Mouse (Mus musculus) neural tube, embryonic 14.5 days (tissue): ENCODE measurements around the gene Tmem245. TPM values are rescaled to one million over a fixed set of nuclear protein-coding genes. Genes with fewer than 3 reads are reported as not detected.

Source experiments
- ATAC-seq: fragments of 200-750 bp; cut with Nextera tagmentation; 2 replicates; pipeline ENCODE4 v1.8.0; 2017; ENCODE audit warnings: low read depth, mild to moderate bottlenecking, moderate TSS enrichment, moderate library complexity
- H3K27ac ChIP-seq: fragments of 300-500 bp; sonication (generic); 2 replicates; pipeline ENCODE4 v1.5.1; 2014; ENCODE audit warnings: low read depth, mild to moderate bottlenecking, control low read depth, low read length, moderate library complexity, mixed read lengths
- H3K27me3 ChIP-seq: fragments of 300-500 bp; sonication (generic); 2 replicates; pipeline ENCODE4 v1.6.1; 2014; ENCODE audit warnings: low read length; ENCODE audit not compliant: control insufficient read depth, insufficient read depth
- H3K36me3 ChIP-seq: fragments of 300-500 bp; sonication (generic); 2 replicates; pipeline ENCODE4 v1.6.1; 2014; ENCODE audit warnings: low read length, mixed read lengths; ENCODE audit not compliant: control insufficient read depth, insufficient read depth
- H3K4me1 ChIP-seq: fragments of 300-500 bp; sonication (generic); 2 replicates; pipeline ENCODE4 v1.6.1; 2014; ENCODE audit warnings: low read length; ENCODE audit not compliant: control insufficient read depth, insufficient read depth
- H3K4me2 ChIP-seq: fragments of 300-500 bp; sonication (generic); 2 replicates; pipeline ENCODE4 v1.6.1; 2014; ENCODE audit warnings: mild to moderate bottlenecking, low read depth, low read length, control low read depth
- H3K4me3 ChIP-seq: fragments of 300-500 bp; sonication (generic); 2 replicates; pipeline ENCODE4 v1.5.1; 2014; ENCODE audit warnings: low read depth, low read length, control low read depth, mixed read lengths
- H3K9ac ChIP-seq: fragments of 300-500 bp; sonication (generic); replicated peaks from 2 replicates; pipeline ENCODE4 v1.6.1; 2014; ENCODE audit warnings: low read depth, mild to moderate bottlenecking, control low read depth, low read length, mixed read lengths
- H3K9me3 ChIP-seq: fragments of 300-500 bp; sonication (generic); 2 replicates; pipeline ENCODE4 v1.6.1; 2016; ENCODE audit warnings: low read length; ENCODE audit not compliant: control insufficient read depth
- WGBS: fragments of 180-500 bp; shearing (Covaris S2); extraction: QIAGEN DNeasy Blood & Tissue Kit; methylation state at CpG from one replicate; pipeline ENCODE4 v1.1.7; 2014; 5-methylcytosine and 5-hydroxymethylcytosine counted together
- polyA plus RNA-seq: library from polyadenylated mRNA; unstranded; fragments of >200 nt; fragmentation: Nextera tagmentation; extraction: Ambion mirVana; gene quantifications from 2 replicates; pipeline ENCODE4 v1.2.1, GENCODE M21; 2014

Tmem245 gene
- polyA plus RNA-seq, 1 experiment from 2014 or later, result 9.3 TPM

- WGBS, result 60% methylated on average over 9 of the region's 9 CpGs
- no peak for ATAC-seq
These were observed 10.3 kb upstream of the Tmem245 start for GRCm38 (mm10) chr4:56957518-56957917.

GRCm38 (mm10) chr4:56953235-56953634 is 6.0 kb upstream of the Tmem245 start:
- WGBS, result 68% methylated on average over 6 of the region's 6 CpGs
- H3K4me3 ChIP-seq, result no peak overlapping the region

More at GRCm38 (mm10) chr4:56957518-56957917, 10.3 kb upstream of the Tmem245 start:
- Histone ChIP-seq H3K4me1 (no peaks in the 10 kb centered on the region), H3K27ac (no peak overlapping the region), H3K4me3 (no peak overlapping the region), H3K9me3 (no peaks in the 10 kb centered on the region), H3K27me3 (no peaks in the 10 kb centered on the region), H3K4me2 (no peak overlapping the region), H3K9ac (no peak overlapping the region), H3K36me3 (peaks cover 3% of the 10 kb centered on the region; the same call in 1 of the 2 replicates)

GRCm38 (mm10) chr4:56951701-56952100 is 4.5 kb upstream of the Tmem245 start:
- Histone ChIP-seq H3K27ac (no peak overlapping the region), H3K9ac (no peak overlapping the region), H3K27me3 (no peaks in the 10 kb centered on the region), H3K4me1 (no peaks in the 10 kb centered on the region), H3K4me3 (no peak overlapping the region), H3K9me3 (no peaks in the 10 kb centered on the region), H3K36me3 (no peaks in the 10 kb centered on the region), H3K4me2 (no peak overlapping the region)
- ATAC-seq, result no peak
- WGBS, result 87% methylated on average over 3 of the region's 3 CpGs

More at GRCm38 (mm10) chr4:56953235-56953634, 6.0 kb upstream of the Tmem245 start:
- Histone ChIP-seq H3K36me3 (no peaks in the 10 kb centered on the region), H3K27me3 (no peaks in the 10 kb centered on the region), H3K4me1 (no peaks in the 10 kb centered on the region), H3K27ac (no peak overlapping the region), H3K4me2 (no peak overlapping the region), H3K9ac (no peak overlapping the region), H3K9me3 (no peaks in the 10 kb centered on the region)
- no peak for ATAC-seq

GRCm38 (mm10) chr4:56949494-56949893 is 2.3 kb upstream of the Tmem245 start:
- WGBS, result 82% methylated on average over 6 of the region's 6 CpGs
- no peak overlapping the region for H3K4me3 ChIP-seq

GRCm38 (mm10) chr4:56946180-56946579 is 1.1 kb downstream of the Tmem245 start:
- Histone ChIP-seq H3K4me3 (peak overlapping the region; percentile 77), H3K36me3 (no peaks in the 10 kb centered on the region), H3K27me3 (no peaks in the 10 kb centered on the region), H3K9ac (peak overlapping the region; percentile 30; the same call in 1 of the 2 replicates), H3K27ac (no peak overlapping the region), H3K4me2 (peak overlapping the region; percentile 95), H3K4me1 (peaks cover 9% of the 10 kb centered on the region; the same call in 1 of the 2 replicates), H3K9me3 (no peaks in the 10 kb centered on the region)
- 2% methylated on average over 14 of the region's 14 CpGs for WGBS
- no peak for ATAC-seq

More at GRCm38 (mm10) chr4:56949494-56949893, 2.3 kb upstream of the Tmem245 start:
- H3K9me3 ChIP-seq, result no peaks in the 10 kb centered on the region
- H3K4me1 ChIP-seq, result peaks cover 9% of the 10 kb centered on the region; the same call in 1 of the 2 replicates
- no peaks in the 10 kb centered on the region for H3K36me3 ChIP-seq
- H3K27me3 ChIP-seq, result no peaks in the 10 kb centered on the region
- no peak overlapping the region for H3K9ac ChIP-seq
- no peak overlapping the region for H3K27ac ChIP-seq
- no peak for ATAC-seq
- no peak overlapping the region for H3K4me2 ChIP-seq

GRCm38 (mm10) chr4:56944286-56944685 is 3.0 kb downstream of the Tmem245 start:
- H3K4me1 ChIP-seq, result peaks cover 9% of the 10 kb centered on the region; the same call in 1 of the 2 replicates
- no peaks in the 10 kb centered on the region for H3K27me3 ChIP-seq
- H3K9me3 ChIP-seq, result no peaks in the 10 kb centered on the region
- no peaks in the 10 kb centered on the region for H3K36me3 ChIP-seq
- WGBS, result 63% methylated on average over 4 of the region's 4 CpGs
- H3K4me2 ChIP-seq, result no peak overlapping the region
- no peak overlapping the region for H3K27ac ChIP-seq
- ATAC-seq, result no peak
- H3K9ac ChIP-seq, result no peak overlapping the region
- no peak overlapping the region for H3K4me3 ChIP-seq

GRCm38 (mm10) chr4:56943258-56943657 is 4.0 kb downstream of the Tmem245 start:
- Histone ChIP-seq H3K4me2 (no peak overlapping the region), H3K27me3 (no peaks in the 10 kb centered on the region), H3K9me3 (no peaks in the 10 kb centered on the region), H3K9ac (no peak overlapping the region), H3K4me1 (peaks cover 9% of the 10 kb centered on the region; the same call in 1 of the 2 replicates), H3K27ac (no peak overlapping the region), H3K4me3 (no peak overlapping the region), H3K36me3 (no peaks in the 10 kb centered on the region)
- ATAC-seq, result no peak
- 39% methylated on average over 1 of the region's 1 CpGs for WGBS

GRCm38 (mm10) chr4:56942567-56942966 is 4.7 kb downstream of the Tmem245 start:
- H3K4me3 ChIP-seq, result no peak overlapping the region
- no peaks in the 10 kb centered on the region for H3K27me3 ChIP-seq
- H3K4me2 ChIP-seq, result no peak overlapping the region
- no peak overlapping the region for H3K27ac ChIP-seq
- peaks cover 9% of the 10 kb centered on the region; the same call in 1 of the 2 replicates for H3K4me1 ChIP-seq
- H3K36me3 ChIP-seq, result no peaks in the 10 kb centered on the region
- no peak for ATAC-seq
- no peak overlapping the region for H3K9ac ChIP-seq
- H3K9me3 ChIP-seq, result no peaks in the 10 kb centered on the region
- 92% methylated on average over 1 of the region's 1 CpGs for WGBS

- H3K4me2 ChIP-seq, result no peak overlapping the region
- H3K36me3 ChIP-seq, result no peaks in the 10 kb centered on the region
These were observed 5.8 kb downstream of the Tmem245 start for GRCm38 (mm10) chr4:56941481-56941880.

More at GRCm38 (mm10) chr4:56941481-56941880, 5.8 kb downstream of the Tmem245 start:
- no peak overlapping the region for H3K9ac ChIP-seq
- H3K9me3 ChIP-seq, result no peaks in the 10 kb centered on the region
- H3K27me3 ChIP-seq, result no peaks in the 10 kb centered on the region
- no peak overlapping the region for H3K27ac ChIP-seq
- peaks cover 9% of the 10 kb centered on the region; the same call in 1 of the 2 replicates for H3K4me1 ChIP-seq
- no peak for ATAC-seq
- WGBS, result 60% methylated on average over 4 of the region's 4 CpGs
- no peak overlapping the region for H3K4me3 ChIP-seq
